Mouse (Mus musculus): ENCODE measurements at regions not wholly inside any gene's neighbourhood (a gene's known extent, or its start where the extent isn't known, plus 50 kb on each side); places are given as distances from the start of the nearest gene placed in this dataset.

DNA sequence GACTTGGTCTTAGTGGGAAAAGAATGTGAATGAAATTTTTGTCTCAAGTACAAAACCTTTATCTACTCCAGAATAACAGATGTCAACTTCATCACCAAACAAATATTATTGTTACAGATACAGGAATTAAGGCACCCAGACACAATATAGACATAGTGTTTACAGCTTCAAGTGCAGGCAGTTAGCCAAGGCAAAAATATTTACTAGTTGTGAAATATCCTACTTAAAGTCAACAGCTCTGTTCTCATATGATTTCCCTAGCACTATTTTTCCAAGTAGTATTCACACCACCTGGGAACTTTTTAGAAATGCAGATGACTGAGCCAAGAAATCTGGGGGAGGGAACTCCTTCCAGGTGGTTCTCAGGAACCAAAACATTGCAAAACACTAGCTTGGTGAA lies 684.1 kb upstream of the Dppa4 start:
- intact Hi-C loops (cut with DNase I): no loop called here
- no peak for DNase-seq (ENCODE audit: extremely low spot score in 1 of 2, low spot score in 2 of 2)
- H3K27ac ChIP-seq: no peak overlapping the region
- no peak overlapping the region for H3K4me3 ChIP-seq
- TF ChIP-seq CTCF (IDR thresholded peaks at IDR 0.05): no peak

All from left cerebral cortex, adult 2 months (tissue).